Mouse (Mus musculus): ENCODE measurements around the gene Twsg1. TPM values are rescaled to one million over a fixed set of nuclear protein-coding genes. Genes with fewer than 3 reads are reported as not detected.
A peak's percentile ranks its signal among the peaks of the same experiment; 100 is the strongest.

Gene Twsg1
- total RNA-seq, 2 experiments from 2014 or later: 25.0 to 29.9 TPM

- H3K4me3 ChIP-seq: no peak overlapping the region
- DNase-seq (ENCODE audit: low spot score in 2 of 2): no peak
- TF ChIP-seq CTCF (conservative IDR thresholded peaks at IDR 0.05): no peak
- H3K27ac ChIP-seq: 0 out of 2 replicates have a peak overlapping the region, but pooled peaks have one; percentile 23
Measured at GRCm38 (mm10) chr17:65929319-65929978, 21.6 kb downstream of the Twsg1 start.

GRCm38 (mm10) chr17:65927077-65927476 lies 23.9 kb downstream of the Twsg1 start:
- DNase-seq (ENCODE audit: low spot score in 2 of 2): peak; percentile 56 to 64
- no peak for TF ChIP-seq CTCF (conservative IDR thresholded peaks at IDR 0.05)
- Histone ChIP-seq H3K4me3 (no peak overlapping the region), H3K27ac (0 out of 2 replicates have a peak overlapping the region, but pooled peaks have one; percentile 11)

GRCm38 (mm10) chr17:65924218-65924617 lies 26.8 kb downstream of the Twsg1 start:
- no peak for TF ChIP-seq CTCF (conservative IDR thresholded peaks at IDR 0.05)
- no peak overlapping the region for H3K4me3 ChIP-seq
- no peak overlapping the region for H3K27ac ChIP-seq
- DNase-seq (ENCODE audit: low spot score in 2 of 2): no peak

GRCm38 (mm10) chr17:65921975-65922374 lies 29.1 kb downstream of the Twsg1 start:
- Histone ChIP-seq H3K4me3 (no peak overlapping the region), H3K27ac (no peak overlapping the region)
- TF ChIP-seq CTCF (conservative IDR thresholded peaks at IDR 0.05): no peak
- no peak for DNase-seq (ENCODE audit: low spot score in 2 of 2)

GRCm38 (mm10) chr17:65919235-65919634 lies 31.8 kb downstream of the Twsg1 start:
- no peak for TF ChIP-seq CTCF (conservative IDR thresholded peaks at IDR 0.05)
- no peak for DNase-seq (ENCODE audit: low spot score in 2 of 2)
- H3K4me3 ChIP-seq: no peak overlapping the region

GRCm38 (mm10) chr17:65916135-65916668 lies 34.8 kb downstream of the Twsg1 start:
- Histone ChIP-seq H3K4me3 (peak overlapping the region; percentile 33; the same call in 1 of the 2 replicates), H3K27ac (peak overlapping the region; percentile 81)
- DNase-seq (ENCODE audit: low spot score in 2 of 2): peak; percentile 70 to 82
- TF ChIP-seq CTCF (conservative IDR thresholded peaks at IDR 0.05): no peak

More at GRCm38 (mm10) chr17:65919235-65919634, 31.8 kb downstream of the Twsg1 start:
- H3K27ac ChIP-seq: no peak overlapping the region

GRCm38 (mm10) chr17:65914083-65914482 lies 36.9 kb downstream of the Twsg1 start:
- DNase-seq (ENCODE audit: low spot score in 2 of 2): no peak
- TF ChIP-seq CTCF (conservative IDR thresholded peaks at IDR 0.05): no peak
- no peak overlapping the region for H3K27ac ChIP-seq
- no peak overlapping the region for H3K4me3 ChIP-seq

- Histone ChIP-seq H3K4me3 (no peak overlapping the region), H3K27ac (no peak overlapping the region)
- no peak for TF ChIP-seq CTCF (conservative IDR thresholded peaks at IDR 0.05)
- no peak for DNase-seq (ENCODE audit: low spot score in 2 of 2)
Measured at GRCm38 (mm10) chr17:65912202-65912601, 38.8 kb downstream of the Twsg1 start.

- Histone ChIP-seq H3K4me3 (no peak overlapping the region), H3K27ac (no peak overlapping the region)
- no peak for DNase-seq (ENCODE audit: low spot score in 2 of 2)
- TF ChIP-seq CTCF (conservative IDR thresholded peaks at IDR 0.05): no peak
Measured at GRCm38 (mm10) chr17:65911285-65912069, 39.5 kb downstream of the Twsg1 start.

- DNase-seq (ENCODE audit: low spot score in 2 of 2): no peak
- Histone ChIP-seq H3K27ac (no peak overlapping the region), H3K4me3 (no peak overlapping the region)
- no peak for TF ChIP-seq CTCF (conservative IDR thresholded peaks at IDR 0.05)
Measured at GRCm38 (mm10) chr17:65908270-65908669, 42.8 kb downstream of the Twsg1 start.

GRCm38 (mm10) chr17:65906895-65907401 lies 44.1 kb downstream of the Twsg1 start:
- Histone ChIP-seq H3K27ac (no peak overlapping the region), H3K4me3 (no peak overlapping the region)
- no peak for TF ChIP-seq CTCF (conservative IDR thresholded peaks at IDR 0.05)
- DNase-seq (ENCODE audit: low spot score in 2 of 2): no peak

- Histone ChIP-seq H3K4me3 (no peak overlapping the region), H3K27ac (no peak overlapping the region)
- DNase-seq (ENCODE audit: low spot score in 2 of 2): no peak
- TF ChIP-seq CTCF (conservative IDR thresholded peaks at IDR 0.05): no peak
Measured at GRCm38 (mm10) chr17:65906313-65906894, 44.6 kb downstream of the Twsg1 start.

- TF ChIP-seq CTCF (conservative IDR thresholded peaks at IDR 0.05): no peak
- no peak overlapping the region for H3K4me3 ChIP-seq
- no peak for DNase-seq (ENCODE audit: low spot score in 2 of 2)
- H3K27ac ChIP-seq: no peak overlapping the region
Measured at GRCm38 (mm10) chr17:65905241-65905640, 45.8 kb downstream of the Twsg1 start.

Data from layer of hippocampus, adult 2 months (tissue).